Mouse (Mus musculus) brown adipose tissue, adult 24 weeks (tissue): ENCODE data around the gene Ttll3. TPM values are rescaled to one million over a fixed set of nuclear protein-coding genes. Genes with fewer than 3 reads are reported as not detected.

ENCODE experiments used
- H3K27ac ChIP-seq: fragments of 200-500 bp; replicated peaks from 2 replicates; pipeline ENCODE4 v1.5.1; 2012; ENCODE audit warnings: low read depth, mild to moderate bottlenecking, low read length
- H3K4me1 ChIP-seq: fragments of 200-500 bp; 2 replicates; pipeline ENCODE4 v1.6.1; 2012; ENCODE audit warnings: low read length, mixed read lengths; ENCODE audit not compliant: control insufficient read depth, insufficient read depth, insufficient read length
- H3K4me3 ChIP-seq: fragments of 200-500 bp; 2 replicates; pipeline ENCODE4 v1.5.1; 2012; ENCODE audit warnings: low read depth, mild to moderate bottlenecking, low read length, moderate library complexity; ENCODE audit not compliant: insufficient read depth
- polyA plus RNA-seq: library from polyadenylated mRNA; stranded (reverse); fragments of >200 nt; gene quantifications from 2 replicates; pipeline ENCODE4 v1.2.4, GENCODE M21; 2012; ENCODE audit not compliant: missing spikeins, insufficient read depth, insufficient read length

Gene Ttll3
- polyA plus RNA-seq, 1 experiment: 1.0 TPM

- Histone ChIP-seq H3K4me3 (no peak overlapping the region), H3K4me1 (no peaks in the 10 kb centered on the region), H3K27ac (no peak overlapping the region)
Measured at GRCm38 (mm10) chr6:113367574-113367973, 21.5 kb upstream of the Ttll3 start.

- no peak overlapping the region for H3K27ac ChIP-seq
- H3K4me1 ChIP-seq: no peaks in the 10 kb centered on the region
- H3K4me3 ChIP-seq: no peak overlapping the region
Measured at GRCm38 (mm10) chr6:113368124-113368523, 20.9 kb upstream of the Ttll3 start.

GRCm38 (mm10) chr6:113368577-113368976 lies 20.5 kb upstream of the Ttll3 start:
- H3K4me3 ChIP-seq: no peak overlapping the region
- no peaks in the 10 kb centered on the region for H3K4me1 ChIP-seq
- H3K27ac ChIP-seq: no peak overlapping the region

GRCm38 (mm10) chr6:113370194-113370929 lies 18.7 kb upstream of the Ttll3 start:
- H3K27ac ChIP-seq: no peak overlapping the region
- H3K4me1 ChIP-seq: no peaks in the 10 kb centered on the region

GRCm38 (mm10) chr6:113373491-113373890 lies 15.6 kb upstream of the Ttll3 start:
- Histone ChIP-seq H3K4me1 (no peaks in the 10 kb centered on the region), H3K27ac (no peak overlapping the region), H3K4me3 (no peak overlapping the region)

More at GRCm38 (mm10) chr6:113370194-113370929, 18.7 kb upstream of the Ttll3 start:
- H3K4me3 ChIP-seq: no peak overlapping the region

- Histone ChIP-seq H3K4me1 (peaks cover 4% of the 10 kb centered on the region; the same call in 1 of the 2 replicates), H3K27ac (peak overlapping the region; percentile 83), H3K4me3 (peak overlapping the region; percentile 61)
Measured at GRCm38 (mm10) chr6:113377172-113377495, 11.9 kb upstream of the Ttll3 start.

GRCm38 (mm10) chr6:113377496-113378385 lies 11.3 kb upstream of the Ttll3 start, which contains the start of the genes Tada3 and Arpc4:
Tada3 (minus strand) TSS chr6:113377883.
Arpc4 (plus strand) TSS chr6:113378115.
- Histone ChIP-seq H3K4me3 (peak within 1 kb of the TSS; percentile 83), H3K4me1 (peaks cover 4% of the 10 kb centered on the region; the same call in 1 of the 2 replicates), H3K27ac (peak within 1 kb of the TSS; percentile 99)

- Histone ChIP-seq H3K4me1 (peaks cover 4% of the 10 kb centered on the region; the same call in 1 of the 2 replicates), H3K4me3 (peak overlapping the region; percentile 49), H3K27ac (no peak overlapping the region; the same call in 1 of the 2 replicates)
Measured at GRCm38 (mm10) chr6:113379246-113379645, 9.8 kb upstream of the Ttll3 start.

GRCm38 (mm10) chr6:113380480-113380879 lies 8.6 kb upstream of the Ttll3 start:
- Histone ChIP-seq H3K4me3 (no peak overlapping the region), H3K4me1 (peaks cover 4% of the 10 kb centered on the region; the same call in 1 of the 2 replicates), H3K27ac (no peak overlapping the region)

GRCm38 (mm10) chr6:113384351-113384927 lies 4.6 kb upstream of the Ttll3 start:
- no peaks in the 10 kb centered on the region; the same call in 1 of the 2 replicates for H3K4me1 ChIP-seq
- no peak overlapping the region for H3K27ac ChIP-seq

GRCm38 (mm10) chr6:113385160-113385714 lies 3.8 kb upstream of the Ttll3 start:
- Histone ChIP-seq H3K4me3 (no peak overlapping the region), H3K27ac (no peak overlapping the region), H3K4me1 (no peaks in the 10 kb centered on the region)

More at GRCm38 (mm10) chr6:113384351-113384927, 4.6 kb upstream of the Ttll3 start:
- no peak overlapping the region for H3K4me3 ChIP-seq

- Histone ChIP-seq H3K4me3 (no peak overlapping the region), H3K4me1 (peaks cover 1% of the 10 kb centered on the region; the same call in 1 of the 2 replicates), H3K27ac (no peak overlapping the region)
Measured at GRCm38 (mm10) chr6:113386025-113386424, 3.0 kb upstream of the Ttll3 start.

- H3K4me1 ChIP-seq: peaks cover 13% of the 10 kb centered on the region
- H3K27ac ChIP-seq: no peak overlapping the region
- no peak overlapping the region for H3K4me3 ChIP-seq
Measured at GRCm38 (mm10) chr6:113390715-113391114, 1.7 kb downstream of the Ttll3 start.

GRCm38 (mm10) chr6:113392015-113392386 lies 2.9 kb downstream of the Ttll3 start:
- Histone ChIP-seq H3K4me1 (peaks cover 13% of the 10 kb centered on the region), H3K4me3 (peak overlapping the region; percentile 60), H3K27ac (no peak overlapping the region)
